Mouse (Mus musculus) forebrain, embryonic 16.5 days (tissue): ENCODE data around the gene Nsg1. TPM values are rescaled to one million over a fixed set of nuclear protein-coding genes. Genes with fewer than 3 reads are reported as not detected.

Experiments
- ATAC-seq: fragments of 200-750 bp; cut with Nextera tagmentation; 2 replicates; pipeline ENCODE4 v1.8.0; 2017; ENCODE audit warnings: mild to moderate bottlenecking, moderate library complexity
- H3K27ac ChIP-seq: fragments of 300-500 bp; sonication (generic); 2 replicates; pipeline ENCODE4 v1.5.1; 2014; ENCODE audit warnings: low read length, control low read depth
- H3K27me3 ChIP-seq: fragments of 300-500 bp; sonication (generic); replicated peaks from 2 replicates; pipeline ENCODE4 v1.6.1; 2014; ENCODE audit warnings: low read length; ENCODE audit not compliant: control insufficient read depth, insufficient read depth
- H3K36me3 ChIP-seq: fragments of 300-500 bp; sonication (generic); 2 replicates; pipeline ENCODE4 v1.6.1; 2014; ENCODE audit not compliant: control insufficient read depth, insufficient read depth
- H3K4me1 ChIP-seq: fragments of 300-500 bp; sonication (generic); replicated peaks from 2 replicates; pipeline ENCODE4 v1.6.1; 2014; ENCODE audit warnings: low read length; ENCODE audit not compliant: control insufficient read depth, insufficient read depth
- H3K4me2 ChIP-seq: fragments of 300-500 bp; sonication (generic); 2 replicates; pipeline ENCODE4 v1.6.1; 2014; ENCODE audit warnings: mild to moderate bottlenecking, low read length, control low read depth
- H3K4me3 ChIP-seq: fragments of 300-500 bp; sonication (generic); replicated peaks from 2 replicates; pipeline ENCODE4 v1.5.1; 2014; ENCODE audit warnings: mild to moderate bottlenecking, low read length, control low read depth
- H3K9ac ChIP-seq: fragments of 300-500 bp; sonication (generic); replicated peaks from 2 replicates; pipeline ENCODE4 v1.6.1; 2014; ENCODE audit warnings: low read depth, low read length, control low read depth
- H3K9me3 ChIP-seq: fragments of 300-500 bp; sonication (generic); 2 replicates; pipeline ENCODE4 v1.6.1; 2016; ENCODE audit warnings: low read length; ENCODE audit not compliant: control insufficient read depth
- WGBS: fragments of 180-500 bp; shearing (Covaris S2); extraction: QIAGEN DNeasy Blood & Tissue Kit; methylation state at CpG from one replicate; pipeline ENCODE4 v1.1.7; 2014; 5-methylcytosine and 5-hydroxymethylcytosine counted together
- polyA plus RNA-seq: library from polyadenylated mRNA; unstranded; fragments of >200 nt; fragmentation: Nextera tagmentation; extraction: Ambion mirVana; gene quantifications from 2 replicates; pipeline ENCODE4 v1.2.1, GENCODE M21; 2015

The Nsg1 gene
- polyA plus RNA-seq, 1 experiment from 2014 or later, result 1,459 TPM

DNA sequence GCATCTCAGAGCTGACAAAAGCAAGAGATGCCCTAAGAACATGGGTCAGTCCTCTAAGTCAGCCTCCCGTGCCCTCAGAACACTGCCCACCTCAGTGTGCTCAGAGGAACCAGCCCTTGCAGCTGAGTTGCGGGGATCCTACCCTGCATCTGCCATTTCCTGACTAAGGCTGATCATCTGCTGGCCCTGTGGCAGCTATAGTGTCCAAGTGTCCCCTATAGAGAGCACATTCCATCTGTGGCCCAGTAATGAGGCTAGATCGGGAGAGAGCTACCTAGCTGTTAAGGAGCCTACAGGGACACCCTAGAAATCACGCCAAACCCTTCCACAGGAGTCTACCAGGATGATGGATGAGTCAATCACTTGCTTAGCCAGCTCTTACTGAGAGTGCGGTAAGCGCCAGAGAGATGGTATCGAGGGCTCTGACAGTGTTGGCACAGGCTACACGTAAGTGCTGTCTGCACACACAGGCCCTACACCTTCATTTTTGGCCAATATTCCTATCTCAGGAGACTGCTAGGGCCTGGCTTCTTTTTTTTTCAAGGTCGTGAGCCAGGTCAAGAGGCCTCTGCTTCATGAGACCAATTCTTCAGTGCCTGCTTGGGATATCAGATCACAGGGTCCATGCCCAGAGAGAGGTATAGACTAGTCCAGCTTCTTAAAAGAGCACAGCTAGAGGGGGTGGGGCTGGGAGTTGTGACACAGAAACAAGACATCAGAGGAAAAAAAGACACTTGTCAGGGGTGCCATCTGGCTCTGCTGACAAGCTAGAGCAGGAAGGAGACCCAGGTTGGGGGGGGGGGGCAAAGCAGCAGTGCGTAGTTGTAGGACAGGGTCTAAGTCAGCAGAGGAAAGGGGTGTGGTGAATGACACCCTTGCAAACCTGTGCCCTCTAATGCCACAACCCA, 7.3 kb downstream of the Nsg1 start:
- Histone ChIP-seq H3K4me3 (0 out of 2 replicates have a peak overlapping the region, but pooled peaks have one; percentile 4), H3K27me3 (no peaks in the 10 kb centered on the region), H3K36me3 (peaks cover 70% of the 10 kb centered on the region), H3K9me3 (no peaks in the 10 kb centered on the region), H3K4me1 (peaks cover 76% of the 10 kb centered on the region), H3K27ac (no peak overlapping the region), H3K9ac (peak overlapping the region; percentile 4; the same call in 1 of the 2 replicates), H3K4me2 (peak overlapping the region; percentile 44)
- ATAC-seq, result no peak
- 71% methylated on average over 10 of the region's 10 CpGs for WGBS

DNA sequence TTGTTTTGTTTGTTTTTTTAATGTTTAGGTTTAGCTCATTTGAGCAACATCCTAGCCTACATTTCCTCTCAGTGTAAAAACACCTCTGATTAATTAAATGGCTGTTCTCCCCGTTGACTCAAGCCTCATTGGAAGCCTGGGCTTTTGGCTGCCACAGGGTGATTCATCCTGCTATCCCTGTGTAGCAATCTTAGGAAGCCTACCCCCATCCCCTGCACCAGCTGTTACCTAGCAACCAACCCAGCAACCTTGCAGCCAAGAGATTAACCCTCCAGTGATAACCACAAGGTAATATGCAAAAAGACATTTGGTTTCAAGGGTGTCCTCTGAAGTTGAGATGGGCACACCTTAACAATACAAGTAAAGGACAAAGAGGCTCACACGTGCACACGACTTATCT, 8.4 kb downstream of the Nsg1 start:
- H3K27ac ChIP-seq, result no peak overlapping the region
- H3K4me3 ChIP-seq, result no peak overlapping the region
- WGBS, result 47% methylated on average over 3 of the region's 3 CpGs
- peaks cover 71% of the 10 kb centered on the region for H3K4me1 ChIP-seq
- H3K9me3 ChIP-seq, result no peaks in the 10 kb centered on the region
- ATAC-seq, result no peak
- H3K4me2 ChIP-seq, result peak overlapping the region; percentile 44
- H3K9ac ChIP-seq, result no peak overlapping the region
- H3K27me3 ChIP-seq, result no peaks in the 10 kb centered on the region
- peaks cover 66% of the 10 kb centered on the region for H3K36me3 ChIP-seq

DNA sequence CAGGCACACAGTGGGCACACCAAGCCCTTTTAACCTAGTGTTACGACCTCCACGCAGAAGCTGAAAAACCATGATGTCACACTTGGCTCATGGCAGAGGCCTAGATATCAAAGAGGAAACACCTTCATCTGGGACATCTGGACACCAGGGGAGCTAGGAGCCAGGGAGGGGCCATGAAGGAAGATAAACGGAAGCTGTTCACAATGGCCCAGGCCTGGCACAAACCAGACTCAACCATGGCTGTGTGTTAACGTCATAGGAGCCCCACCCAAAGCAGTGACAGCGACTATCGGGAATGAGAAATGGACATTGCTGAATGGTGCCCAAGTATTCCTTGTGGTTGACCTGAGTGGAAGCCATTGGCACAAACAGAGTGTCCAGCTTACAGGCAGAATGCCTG, 13.2 kb downstream of the Nsg1 start:
- ATAC-seq, result no peak
- 88% methylated on average over 6 of the region's 6 CpGs for WGBS
- no peaks in the 10 kb centered on the region for H3K27me3 ChIP-seq
- H3K9me3 ChIP-seq, result no peaks in the 10 kb centered on the region
- no peak overlapping the region for H3K4me2 ChIP-seq
- H3K36me3 ChIP-seq, result peaks cover 61% of the 10 kb centered on the region
- H3K27ac ChIP-seq, result no peak overlapping the region
- peaks cover 27% of the 10 kb centered on the region for H3K4me1 ChIP-seq
- H3K9ac ChIP-seq, result no peak overlapping the region
- no peak overlapping the region for H3K4me3 ChIP-seq

DNA sequence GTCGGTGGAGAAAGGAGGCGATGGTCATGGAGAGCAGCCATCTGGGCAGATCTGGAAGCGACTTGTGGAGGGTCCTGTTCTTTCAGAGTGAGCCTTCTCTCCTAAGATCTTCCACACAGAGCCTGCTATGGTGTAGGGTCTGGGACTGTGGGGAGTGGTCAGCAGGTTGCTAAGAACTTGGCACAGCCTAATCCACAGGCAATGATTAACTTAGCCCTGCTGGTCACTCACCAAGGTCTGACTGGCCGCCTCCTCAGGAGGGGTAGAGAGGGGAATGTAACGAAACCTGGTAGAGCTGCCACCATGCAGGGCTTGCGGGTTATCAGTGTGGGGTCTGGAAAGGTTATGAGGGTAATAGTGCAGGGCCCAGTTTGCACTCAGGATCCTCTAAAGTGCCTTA, 18.8 kb downstream of the Nsg1 start:
- Histone ChIP-seq H3K9me3 (no peaks in the 10 kb centered on the region), H3K36me3 (peaks cover 69% of the 10 kb centered on the region), H3K4me2 (no peak overlapping the region), H3K4me3 (no peak overlapping the region), H3K9ac (no peak overlapping the region), H3K27ac (no peak overlapping the region), H3K4me1 (0 out of 2 replicates have a peak, but pooled peaks cover 1% of the 10 kb centered on the region), H3K27me3 (no peaks in the 10 kb centered on the region)
- 96% methylated on average over 6 of the region's 6 CpGs for WGBS
- ATAC-seq, result no peak

DNA sequence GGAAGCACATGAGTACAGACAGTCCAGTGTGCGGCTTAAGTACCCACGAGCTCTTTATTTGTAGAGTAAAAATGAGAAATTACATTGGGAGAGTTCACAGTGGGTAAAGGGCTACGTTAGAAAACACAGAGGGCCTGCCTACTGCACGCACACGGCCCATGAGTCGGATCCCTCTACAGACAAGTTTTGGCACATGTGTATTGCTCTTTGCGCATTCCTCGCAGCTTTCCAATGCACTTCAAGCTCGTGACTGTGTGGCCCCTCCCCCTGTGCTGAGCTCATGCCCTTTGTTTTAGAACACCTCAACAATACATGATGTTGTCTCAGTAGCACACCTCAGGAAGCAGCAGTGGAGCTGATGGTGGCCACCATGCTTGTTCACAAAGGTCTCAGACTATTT, 22.5 kb downstream of the Nsg1 start:
- H3K4me3 ChIP-seq, result no peak overlapping the region
- peaks cover 53% of the 10 kb centered on the region for H3K36me3 ChIP-seq
- ATAC-seq, result no peak
- 85% methylated on average over 9 of the region's 9 CpGs for WGBS
- H3K9me3 ChIP-seq, result no peaks in the 10 kb centered on the region
- no peak overlapping the region for H3K27ac ChIP-seq
- no peak overlapping the region for H3K9ac ChIP-seq
- no peaks in the 10 kb centered on the region for H3K27me3 ChIP-seq
- no peaks in the 10 kb centered on the region for H3K4me1 ChIP-seq
- no peak overlapping the region for H3K4me2 ChIP-seq

DNA sequence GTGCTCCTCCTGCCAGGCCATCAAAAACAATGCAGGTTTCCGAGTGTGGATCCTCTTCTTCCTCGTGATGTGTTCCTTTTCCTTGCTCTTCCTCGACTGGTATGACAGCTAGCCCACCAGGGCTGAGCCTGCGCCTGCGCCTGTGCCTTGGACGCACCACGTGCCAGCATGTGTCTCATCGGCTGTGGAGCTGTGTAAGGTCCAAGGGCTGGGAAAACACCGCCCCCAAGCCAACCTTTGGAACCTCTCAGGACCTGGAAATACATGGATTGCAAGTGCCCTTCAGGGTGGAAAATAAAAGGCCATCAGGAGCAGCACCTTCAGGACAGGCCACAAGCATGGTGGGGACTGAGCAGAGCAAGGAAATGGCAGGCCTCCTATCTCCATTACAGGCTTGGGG, 23.5 kb downstream of the Nsg1 start:
- H3K36me3 ChIP-seq, result peaks cover 47% of the 10 kb centered on the region
- no peaks in the 10 kb centered on the region for H3K4me1 ChIP-seq
- no peak overlapping the region for H3K4me3 ChIP-seq
- no peaks in the 10 kb centered on the region for H3K27me3 ChIP-seq
- no peak overlapping the region for H3K9ac ChIP-seq
- peak; percentile 25; the same call in 1 of the 2 replicates for ATAC-seq
- no peaks in the 10 kb centered on the region for H3K9me3 ChIP-seq
- H3K27ac ChIP-seq, result no peak overlapping the region
- no peak overlapping the region for H3K4me2 ChIP-seq
- 96% methylated on average over 9 of the region's 9 CpGs for WGBS

DNA sequence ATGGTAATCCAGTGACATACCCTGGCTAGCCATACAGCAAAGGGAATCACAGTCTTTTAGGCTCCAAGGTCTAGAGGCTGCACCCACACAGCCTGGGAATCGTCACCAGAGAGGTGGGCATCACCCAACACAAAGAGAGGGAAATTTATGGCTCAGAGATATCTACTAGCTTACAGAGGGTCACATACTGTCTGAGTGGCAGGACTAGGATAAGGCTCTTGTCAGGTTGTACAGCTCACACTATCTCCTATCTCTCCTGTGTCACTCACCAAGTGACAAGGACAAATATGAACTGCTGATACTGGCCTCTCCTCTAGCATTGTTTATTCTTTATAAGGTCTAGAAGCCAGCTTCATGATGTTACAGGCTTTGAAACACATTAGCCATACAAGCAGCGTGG, 30.4 kb downstream of the Nsg1 start:
- Histone ChIP-seq H3K9ac (no peak overlapping the region), H3K4me2 (no peak overlapping the region), H3K9me3 (no peaks in the 10 kb centered on the region), H3K4me3 (no peak overlapping the region), H3K36me3 (peaks cover 2% of the 10 kb centered on the region), H3K27me3 (no peaks in the 10 kb centered on the region), H3K4me1 (no peaks in the 10 kb centered on the region), H3K27ac (no peak overlapping the region)
- ATAC-seq, result no peak
- 91% methylated on average over 2 of the region's 2 CpGs for WGBS

DNA sequence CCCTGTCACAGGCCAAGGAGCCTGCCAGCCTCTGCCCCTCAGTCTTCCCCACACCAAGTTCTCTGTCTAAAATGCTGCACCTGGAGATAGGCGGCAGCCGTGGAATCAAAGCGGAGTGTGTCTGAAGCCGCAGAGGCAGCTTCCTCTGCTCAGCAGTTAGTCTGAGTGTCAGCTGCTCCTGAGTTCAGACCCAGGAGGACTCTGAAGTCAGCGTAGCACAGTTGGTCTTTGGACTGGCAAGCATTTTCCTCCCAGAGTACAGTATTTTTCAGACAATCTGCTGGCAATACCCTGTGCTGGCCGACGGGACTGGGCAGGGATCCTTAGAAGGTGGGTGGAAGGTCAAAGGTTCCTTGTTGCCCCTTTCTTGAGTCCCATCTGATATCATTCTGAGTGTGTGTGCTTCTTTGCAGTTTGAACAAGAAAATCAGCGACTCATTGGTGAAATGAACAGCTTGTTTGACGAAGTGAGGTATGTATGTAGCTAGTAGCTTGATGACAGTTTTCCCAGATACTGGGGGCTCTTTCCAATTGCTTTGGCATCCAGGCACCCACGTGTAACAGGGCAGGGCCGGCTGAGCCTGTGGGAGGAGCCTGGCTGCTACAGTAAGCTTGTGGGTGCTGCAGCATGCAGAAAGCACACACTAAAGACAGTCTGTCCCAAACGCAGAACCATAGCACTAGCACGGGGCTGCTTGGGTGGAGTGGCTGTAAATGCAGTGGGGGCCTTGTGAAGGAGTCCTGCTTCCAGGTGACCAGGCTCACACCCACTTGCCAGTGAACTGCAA, 33.0 kb downstream of the Nsg1 start:
- Histone ChIP-seq H3K27me3 (no peaks in the 10 kb centered on the region), H3K27ac (no peak overlapping the region), H3K36me3 (peaks cover 2% of the 10 kb centered on the region), H3K9me3 (no peaks in the 10 kb centered on the region), H3K9ac (no peak overlapping the region), H3K4me1 (no peaks in the 10 kb centered on the region), H3K4me2 (no peak overlapping the region), H3K4me3 (no peak overlapping the region)
- peak; percentile 32; the same call in 1 of the 2 replicates for ATAC-seq
- WGBS, result 85% methylated on average over 13 of the region's 13 CpGs

DNA sequence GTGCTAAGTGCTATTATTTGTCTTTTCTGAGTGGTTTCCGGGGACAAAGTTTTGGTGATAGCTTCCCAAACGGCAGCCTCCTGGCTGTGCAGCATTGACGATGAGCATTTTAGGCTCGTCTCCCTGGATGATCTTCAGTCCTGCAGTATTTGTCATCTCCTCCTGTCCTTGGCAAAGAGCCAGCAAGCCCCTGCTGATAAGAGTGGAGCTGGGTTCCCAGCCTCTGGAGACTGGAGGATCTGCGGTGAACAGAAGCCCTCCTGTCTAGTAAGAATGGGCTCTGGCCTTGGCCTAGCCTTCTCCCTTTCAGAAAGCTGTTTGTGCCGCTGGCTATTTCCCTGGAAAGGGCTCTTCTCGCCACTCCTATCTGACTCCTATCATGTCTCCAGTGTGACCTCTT, 38.0 kb downstream of the Nsg1 start:
- Histone ChIP-seq H3K27me3 (no peaks in the 10 kb centered on the region), H3K9ac (no peak overlapping the region), H3K4me1 (no peaks in the 10 kb centered on the region), H3K9me3 (no peaks in the 10 kb centered on the region), H3K4me2 (no peak overlapping the region), H3K27ac (no peak overlapping the region), H3K4me3 (no peak overlapping the region), H3K36me3 (peaks cover 4% of the 10 kb centered on the region)
- ATAC-seq, result no peak
- WGBS, result 79% methylated on average over 7 of the region's 7 CpGs
